Mouse (Mus musculus) retina, embryonic 14.5 days (tissue): ENCODE data around the gene Tssc4.

Experiments
- DNase-seq: peaks from one replicate; pipeline ENCODE4 v3.0.0-alpha.2; 2015; ENCODE audit warnings: low spot score

Tssc4 gene

GRCm38 (mm10) chr7:143069751-143070400 lies 827 bp downstream of the Tssc4 start:
- no peak for DNase-seq

- DNase-seq, result no peak
These were observed 1.5 kb downstream of the Tssc4 start for GRCm38 (mm10) chr7:143070506-143071070.

- no peak for DNase-seq
These were observed 3.6 kb downstream of the Tssc4 start for GRCm38 (mm10) chr7:143072605-143073004.

- DNase-seq, result peak; percentile 77
These were observed 4.0 kb downstream of the Tssc4 start for GRCm38 (mm10) chr7:143073086-143073485.

GRCm38 (mm10) chr7:143075394-143075793 lies 6.3 kb downstream of the Tssc4 start:
- DNase-seq, result no peak

- DNase-seq, result peak; percentile 23
These were observed 8.3 kb downstream of the Tssc4 start for GRCm38 (mm10) chr7:143077351-143077750.

- DNase-seq, result no peak
These were observed 13.0 kb downstream of the Tssc4 start for GRCm38 (mm10) chr7:143082024-143082423.

- DNase-seq, result no peak
These were observed 14.7 kb downstream of the Tssc4 start for GRCm38 (mm10) chr7:143083708-143084107.

GRCm38 (mm10) chr7:143086366-143086765 lies 17.3 kb downstream of the Tssc4 start:
- DNase-seq, result peak; percentile 72

GRCm38 (mm10) chr7:143087070-143087579 lies 18.1 kb downstream of the Tssc4 start:
- DNase-seq, result peak; percentile 70

GRCm38 (mm10) chr7:143093847-143094246 lies 24.8 kb downstream of the Tssc4 start:
- no peak for DNase-seq

GRCm38 (mm10) chr7:143094592-143095553 lies 25.8 kb downstream of the Tssc4 start, which contains the start of gene Trpm5:
Trpm5 (minus strand) TSS chr7:143094642.
- DNase-seq, result peak; percentile 77

- no peak for DNase-seq
These were observed 26.5 kb downstream of the Tssc4 start for GRCm38 (mm10) chr7:143095554-143095907.

GRCm38 (mm10) chr7:143100759-143101158 lies 31.7 kb downstream of the Tssc4 start:
- no peak for DNase-seq

GRCm38 (mm10) chr7:143105258-143105897 lies 36.3 kb downstream of the Tssc4 start:
- no peak for DNase-seq

GRCm38 (mm10) chr7:143106062-143106461 lies 37.0 kb downstream of the Tssc4 start, which contains the start of gene Kcnq1:
Kcnq1 (plus strand) TSS chr7:143106362.
- DNase-seq, result no peak

- DNase-seq, result no peak
These were observed 37.8 kb downstream of the Tssc4 start for GRCm38 (mm10) chr7:143106672-143107465.

GRCm38 (mm10) chr7:143108200-143108599 lies 39.2 kb downstream of the Tssc4 start:
- no peak for DNase-seq

GRCm38 (mm10) chr7:143108996-143109660 lies 40.1 kb downstream of the Tssc4 start:
- DNase-seq, result no peak

GRCm38 (mm10) chr7:143109696-143110095 lies 40.6 kb downstream of the Tssc4 start:
- no peak for DNase-seq

- no peak for DNase-seq
These were observed 41.8 kb downstream of the Tssc4 start for GRCm38 (mm10) chr7:143110803-143111202.
